Mouse (Mus musculus) activated CD4-positive, CD25-positive, alpha-beta regulatory T cell, adult 4 months (primary cell): ENCODE results near the gene Babam2. TPM values are rescaled to one million over a fixed set of nuclear protein-coding genes. Genes with fewer than 3 reads are reported as not detected.

Source experiments
- ATAC-seq: one replicate; pipeline ENCODE4 v1.8.0; 2017
- polyA plus RNA-seq, 2 experiments: library from polyadenylated mRNA; unstranded; fragments of 100-300 nt; shearing (Covaris generic); gene quantifications; one replicate each; pipeline ENCODE4 v1.2.1; 2017

Babam2 gene
- polyA plus RNA-seq = 10 to 100 TPM; 92.9 to 93.6 TPM

GRCm38 (mm10) chr5:31697644-31698296 lies at the start of gene Babam2:
Babam2 (plus strand) TSS chr5:31697684.
- ATAC-seq = peak; percentile 62

- no peak for ATAC-seq
Observed at GRCm38 (mm10) chr5:31650518-31651288, 46.8 kb upstream of the Babam2 start.

GRCm38 (mm10) chr5:31655688-31656190 lies 41.7 kb upstream of the Babam2 start:
- ATAC-seq = no peak

- no peak for ATAC-seq
Observed at GRCm38 (mm10) chr5:31666176-31666575, 31.3 kb upstream of the Babam2 start.

- no peak for ATAC-seq
Observed at GRCm38 (mm10) chr5:31668325-31668968, 29.0 kb upstream of the Babam2 start.

GRCm38 (mm10) chr5:31669984-31670383 lies 27.5 kb upstream of the Babam2 start:
- ATAC-seq = no peak

- ATAC-seq = no peak
Observed at GRCm38 (mm10) chr5:31671137-31671536, 26.3 kb upstream of the Babam2 start.

- ATAC-seq = no peak
Observed at GRCm38 (mm10) chr5:31673431-31673830, 24.1 kb upstream of the Babam2 start.

GRCm38 (mm10) chr5:31678000-31678399 lies 19.5 kb upstream of the Babam2 start:
- no peak for ATAC-seq

GRCm38 (mm10) chr5:31680183-31680582 lies 17.3 kb upstream of the Babam2 start:
- no peak for ATAC-seq

GRCm38 (mm10) chr5:31682305-31682704 lies 15.2 kb upstream of the Babam2 start:
- ATAC-seq = no peak

GRCm38 (mm10) chr5:31686040-31686439 lies 11.4 kb upstream of the Babam2 start:
- ATAC-seq = no peak

GRCm38 (mm10) chr5:31687972-31688371 lies 9.5 kb upstream of the Babam2 start:
- no peak for ATAC-seq

GRCm38 (mm10) chr5:31693191-31693590 lies 4.3 kb upstream of the Babam2 start:
- ATAC-seq = no peak

- no peak for ATAC-seq
Observed at GRCm38 (mm10) chr5:31696971-31697643, 377 bp upstream of the Babam2 start, which contains the start of gene Rbks. Rbks (minus strand) TSS chr5:31697627.

- ATAC-seq = peak; percentile 88
Observed at GRCm38 (mm10) chr5:31698297-31698726, 828 bp downstream of the Babam2 start.

- ATAC-seq = no peak
Observed at GRCm38 (mm10) chr5:31698931-31699330, 1.4 kb downstream of the Babam2 start.

- no peak for ATAC-seq
Observed at GRCm38 (mm10) chr5:31699397-31699796, 1.9 kb downstream of the Babam2 start.

- ATAC-seq = no peak
Observed at GRCm38 (mm10) chr5:31704971-31705370, 7.5 kb downstream of the Babam2 start.

GRCm38 (mm10) chr5:31706826-31707225 lies 9.3 kb downstream of the Babam2 start:
- ATAC-seq = no peak

- no peak for ATAC-seq
Observed at GRCm38 (mm10) chr5:31709389-31709788, 11.9 kb downstream of the Babam2 start.

- ATAC-seq = peak; percentile 25
Observed at GRCm38 (mm10) chr5:31713280-31713711, 15.8 kb downstream of the Babam2 start.

- ATAC-seq = peak; percentile 86
Observed at GRCm38 (mm10) chr5:31713841-31714264, 16.4 kb downstream of the Babam2 start.
